Mouse (Mus musculus) liver, postnatal 0 days (tissue): Measurements from ENCODE around the gene Lrrfip1. TPM values are rescaled to one million over a fixed set of nuclear protein-coding genes. Genes with fewer than 3 reads are reported as not detected.

Source experiments
- ATAC-seq: fragments of 200-750 bp; cut with Nextera tagmentation; 2 replicates; pipeline ENCODE4 v1.8.0; 2017; ENCODE audit warnings: mild to moderate bottlenecking, moderate library complexity
- DNase-seq: peaks from one replicate; pipeline ENCODE4 v3.0.0-alpha.2; 2016
- H3K27ac ChIP-seq: fragments of 300-500 bp; sonication (generic); 2 replicates; pipeline ENCODE4 v1.5.1; 2014; ENCODE audit warnings: antibody characterized with exemption, moderate library complexity, mild to moderate bottlenecking, low read depth
- H3K27me3 ChIP-seq: fragments of 300-500 bp; sonication (generic); 2 replicates; pipeline ENCODE4 v1.6.1; 2014; ENCODE audit warnings: low read length, control low read depth, mixed read lengths; ENCODE audit not compliant: insufficient read depth
- H3K36me3 ChIP-seq: fragments of 300-500 bp; sonication (generic); replicated peaks from 2 replicates; pipeline ENCODE4 v1.6.1; 2014; ENCODE audit warnings: mild to moderate bottlenecking, control low read depth, low read length, moderate library complexity, mixed read lengths; ENCODE audit not compliant: insufficient read depth
- H3K4me1 ChIP-seq: fragments of 300-500 bp; sonication (generic); 2 replicates; pipeline ENCODE4 v1.6.1; 2014; ENCODE audit warnings: antibody characterized with exemption, mild to moderate bottlenecking, control low read depth; ENCODE audit not compliant: insufficient read depth
- H3K4me2 ChIP-seq: fragments of 300-500 bp; sonication (generic); 2 replicates; pipeline ENCODE4 v1.6.1; 2014; ENCODE audit warnings: low read depth, mild to moderate bottlenecking, low read length, moderate library complexity, mixed read lengths
- H3K4me3 ChIP-seq: fragments of 300-500 bp; sonication (generic); 2 replicates; pipeline ENCODE4 v1.5.1; 2014; ENCODE audit warnings: low read depth, low read length
- H3K9ac ChIP-seq: fragments of 300-500 bp; sonication (generic); replicated peaks from 2 replicates; pipeline ENCODE4 v1.6.1; 2014; ENCODE audit warnings: mild to moderate bottlenecking, moderate library complexity
- H3K9me3 ChIP-seq: fragments of 300-500 bp; sonication (generic); 2 replicates; pipeline ENCODE4 v1.6.1; 2016; ENCODE audit warnings: mild to moderate bottlenecking, control low read depth, low read length, mixed read lengths
- CTCF ChIP-seq: sonication (generic); IDR thresholded peaks from 2 replicates; pipeline ENCODE4 v1.5.1; 2016; ENCODE audit warnings: antibody characterized with exemption, low read depth
- EP300 ChIP-seq: IDR thresholded peaks from 2 replicates; pipeline ENCODE4 v1.6.1; 2016; ENCODE audit warnings: antibody characterized with exemption, low read depth, mild to moderate bottlenecking
- WGBS: fragments of 180-500 bp; shearing (Covaris S2); extraction: QIAGEN DNeasy Blood & Tissue Kit; methylation state at CpG from one replicate; pipeline ENCODE4 v1.1.7; 2014; ENCODE audit not compliant: insufficient replicate concordance; 5-methylcytosine and 5-hydroxymethylcytosine counted together
- polyA plus RNA-seq: library from polyadenylated mRNA; unstranded; fragments of >200 nt; fragmentation: Nextera tagmentation; extraction: Ambion mirVana; gene quantifications from 2 replicates; pipeline ENCODE4 v1.2.1, GENCODE M21; 2015

The Lrrfip1 gene
- polyA plus RNA-seq, 1 experiment from 2014 or later: 21.9 TPM

DNA sequence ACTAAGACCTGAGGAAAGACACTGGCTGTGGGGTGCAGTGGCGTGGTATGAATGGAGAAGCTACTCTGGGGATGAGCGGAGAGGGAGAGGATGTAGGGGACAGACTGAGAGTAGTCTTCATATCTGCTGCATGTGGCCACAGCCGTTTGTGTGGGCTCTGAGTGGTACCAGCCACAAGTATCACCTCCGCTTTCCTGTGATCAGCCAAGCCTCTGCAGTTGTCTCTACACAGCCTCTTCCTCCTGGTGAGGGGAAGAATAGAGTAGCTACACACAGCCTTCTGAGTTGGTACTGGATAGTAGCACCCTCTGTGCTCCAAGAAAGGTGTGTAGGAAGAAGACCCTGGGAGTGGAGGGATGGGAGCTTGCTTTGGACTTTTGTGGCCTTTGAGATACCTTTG lies 38.7 kb downstream of the Lrrfip1 start:
- TF ChIP-seq EP300 (no peak), CTCF (no peak)
- Histone ChIP-seq H3K4me3 (no peak overlapping the region), H3K9ac (no peak overlapping the region), H3K9me3 (no peaks in the 10 kb centered on the region), H3K27ac (no peak overlapping the region), H3K4me1 (peaks cover 14% of the 10 kb centered on the region), H3K27me3 (no peaks in the 10 kb centered on the region), H3K4me2 (no peak overlapping the region), H3K36me3 (no peaks in the 10 kb centered on the region)
- no peak for ATAC-seq
- DNase-seq: no peak
- 57% methylated on average over 4 of the region's 4 CpGs for WGBS

DNA sequence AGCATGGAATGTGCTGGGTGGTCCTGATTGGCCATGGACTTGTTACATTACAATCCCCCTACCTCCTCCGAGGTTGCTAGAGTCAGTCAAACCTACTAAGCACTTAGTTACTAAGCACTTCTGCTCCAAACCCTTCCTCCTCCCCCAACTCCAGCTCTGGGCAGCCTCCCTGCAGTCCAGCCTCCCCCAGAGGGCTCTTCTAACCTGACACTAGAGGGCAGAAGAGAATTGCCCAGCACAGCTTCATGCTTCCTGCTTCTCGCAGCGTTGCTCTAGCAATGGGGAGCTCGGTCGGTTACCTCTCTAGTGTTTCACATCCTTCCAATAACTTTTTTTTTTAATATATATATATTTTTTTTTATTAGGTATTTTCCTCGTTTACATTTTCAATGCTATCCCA lies 39.5 kb downstream of the Lrrfip1 start:
- no peak for DNase-seq

DNA sequence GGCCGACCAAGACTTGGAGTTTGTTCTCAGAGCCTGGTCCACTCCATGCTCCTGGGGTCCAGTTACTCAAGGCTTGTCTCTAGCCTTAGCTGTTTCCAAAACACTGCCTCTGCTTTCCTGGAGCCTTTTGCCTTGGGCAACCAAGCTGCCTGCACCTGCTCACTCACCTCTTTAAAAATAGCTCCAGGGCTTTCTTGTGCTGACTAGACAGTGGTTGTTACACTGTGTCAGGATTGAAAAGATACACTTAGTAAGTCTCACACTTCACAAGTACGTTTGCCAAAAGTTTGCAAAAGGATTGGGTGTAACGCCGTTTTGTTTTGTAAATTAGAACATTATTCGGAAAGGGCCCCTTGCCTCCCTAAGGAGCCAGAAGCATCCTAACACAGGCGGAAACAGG lies 40.0 kb downstream of the Lrrfip1 start:
- no peak for ATAC-seq
- H3K36me3 ChIP-seq: no peaks in the 10 kb centered on the region
- H3K27me3 ChIP-seq: no peaks in the 10 kb centered on the region
- no peak overlapping the region for H3K27ac ChIP-seq
- no peak overlapping the region for H3K9ac ChIP-seq
- H3K9me3 ChIP-seq: no peaks in the 10 kb centered on the region
- no peak overlapping the region for H3K4me2 ChIP-seq
- peaks cover 9% of the 10 kb centered on the region for H3K4me1 ChIP-seq
- H3K4me3 ChIP-seq: no peak overlapping the region
- 67% methylated on average over 6 of the region's 6 CpGs for WGBS
- TF ChIP-seq EP300 (no peak), CTCF (no peak)
- no peak for DNase-seq

More for the DNA sequence above, 39.5 kb downstream of the Lrrfip1 start:
- H3K9me3 ChIP-seq: no peaks in the 10 kb centered on the region
- ATAC-seq: peak; percentile 54; the same call in 1 of the 2 replicates
- no peak overlapping the region for H3K9ac ChIP-seq
- H3K27ac ChIP-seq: no peak overlapping the region
- peaks cover 6% of the 10 kb centered on the region for H3K4me1 ChIP-seq
- TF ChIP-seq EP300 (no peak), CTCF (peak; percentile 75)
- H3K36me3 ChIP-seq: no peaks in the 10 kb centered on the region
- WGBS: 43% methylated on average over 6 of the region's 6 CpGs
- no peak overlapping the region for H3K4me2 ChIP-seq
- H3K4me3 ChIP-seq: no peak overlapping the region
- H3K27me3 ChIP-seq: no peaks in the 10 kb centered on the region

DNA sequence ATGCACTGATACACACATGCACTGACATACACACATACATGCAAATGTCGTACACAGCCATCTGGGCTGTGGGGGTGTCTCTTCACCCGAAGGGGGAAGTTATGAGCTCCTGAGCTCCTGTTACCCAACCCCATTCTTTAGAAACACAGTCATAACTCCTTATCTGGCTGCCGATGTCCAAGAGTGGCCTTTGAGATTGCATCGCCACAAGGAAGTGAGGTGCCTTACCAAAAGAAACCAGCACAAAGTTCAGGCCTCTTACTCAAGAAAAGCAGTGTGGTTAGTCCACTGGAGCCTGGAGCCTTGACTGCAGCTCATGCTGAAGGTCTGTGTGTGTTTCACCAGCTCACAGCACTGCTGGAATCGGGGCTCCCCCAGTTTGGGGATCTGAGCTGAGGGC lies 43.1 kb downstream of the Lrrfip1 start:
- Histone ChIP-seq H3K9me3 (no peaks in the 10 kb centered on the region), H3K4me1 (peaks cover 30% of the 10 kb centered on the region), H3K4me3 (no peak overlapping the region), H3K9ac (no peak overlapping the region), H3K27me3 (no peaks in the 10 kb centered on the region), H3K36me3 (no peaks in the 10 kb centered on the region), H3K4me2 (no peak overlapping the region), H3K27ac (peak overlapping the region; percentile 55)
- DNase-seq: no peak
- TF ChIP-seq CTCF (no peak), EP300 (no peak)
- ATAC-seq: peak; percentile 46; the same call in 1 of the 2 replicates
- 32% methylated on average over 5 of the region's 5 CpGs for WGBS

DNA sequence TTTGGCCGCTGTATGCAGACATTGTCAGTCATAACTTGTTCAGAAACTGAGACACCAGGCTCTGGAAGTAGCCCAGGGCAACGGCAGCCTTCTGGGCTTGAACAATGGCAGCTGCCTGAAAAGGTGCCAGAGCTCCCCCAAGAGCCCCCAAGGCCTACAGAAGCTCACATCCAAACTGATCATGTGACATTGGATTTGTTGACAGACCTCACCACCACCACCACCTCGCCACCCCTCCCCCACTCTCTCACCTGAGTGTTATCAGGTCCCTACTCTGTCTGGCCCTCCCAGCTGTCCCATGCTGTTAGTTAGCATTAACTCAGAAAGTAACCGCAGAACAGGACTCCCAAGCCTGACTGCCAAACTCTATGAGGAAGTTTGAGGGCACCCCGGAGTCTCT lies 44.7 kb downstream of the Lrrfip1 start:
- Histone ChIP-seq H3K4me3 (no peak overlapping the region), H3K9me3 (no peaks in the 10 kb centered on the region), H3K9ac (no peak overlapping the region), H3K36me3 (no peaks in the 10 kb centered on the region), H3K27ac (peak overlapping the region; percentile 37; the same call in 1 of the 2 replicates), H3K4me2 (no peak overlapping the region), H3K27me3 (no peaks in the 10 kb centered on the region), H3K4me1 (peaks cover 32% of the 10 kb centered on the region)
- ATAC-seq (0 out of 2 replicates have a peak, but pooled peaks have one; percentile 29), DNase-seq (peak; percentile 62)
- TF ChIP-seq EP300 (no peak), CTCF (no peak)
- WGBS: 38% methylated on average over 5 of the region's 5 CpGs

DNA sequence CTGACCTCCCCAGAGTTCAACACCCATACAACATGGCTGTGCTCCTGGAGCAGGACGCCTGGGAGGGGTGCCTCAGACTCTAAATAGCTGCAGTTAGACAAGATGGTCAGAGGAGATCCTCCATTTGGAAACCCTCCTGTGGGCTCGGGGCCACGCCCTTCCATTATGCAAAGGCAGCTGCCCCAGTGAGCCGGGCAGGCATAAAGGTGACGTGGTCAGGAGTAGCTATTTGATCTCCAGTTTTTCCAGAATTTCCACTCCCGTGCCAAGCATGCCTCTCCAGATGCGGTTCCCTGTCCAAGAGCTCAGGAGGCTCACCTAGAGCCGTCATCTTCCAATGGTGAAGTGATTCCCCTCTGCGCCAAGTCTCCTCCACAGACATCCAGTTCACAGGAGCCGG lies 45.6 kb downstream of the Lrrfip1 start:
- DNase-seq (no peak), ATAC-seq (no peak)
- Histone ChIP-seq H3K36me3 (no peaks in the 10 kb centered on the region), H3K27me3 (no peaks in the 10 kb centered on the region), H3K27ac (no peak overlapping the region), H3K9me3 (no peaks in the 10 kb centered on the region), H3K4me2 (no peak overlapping the region), H3K9ac (no peak overlapping the region), H3K4me3 (no peak overlapping the region), H3K4me1 (peaks cover 31% of the 10 kb centered on the region)
- TF ChIP-seq EP300: no peak
- TF ChIP-seq CTCF: no peak
- 72% methylated on average over 10 of the region's 10 CpGs for WGBS

DNA sequence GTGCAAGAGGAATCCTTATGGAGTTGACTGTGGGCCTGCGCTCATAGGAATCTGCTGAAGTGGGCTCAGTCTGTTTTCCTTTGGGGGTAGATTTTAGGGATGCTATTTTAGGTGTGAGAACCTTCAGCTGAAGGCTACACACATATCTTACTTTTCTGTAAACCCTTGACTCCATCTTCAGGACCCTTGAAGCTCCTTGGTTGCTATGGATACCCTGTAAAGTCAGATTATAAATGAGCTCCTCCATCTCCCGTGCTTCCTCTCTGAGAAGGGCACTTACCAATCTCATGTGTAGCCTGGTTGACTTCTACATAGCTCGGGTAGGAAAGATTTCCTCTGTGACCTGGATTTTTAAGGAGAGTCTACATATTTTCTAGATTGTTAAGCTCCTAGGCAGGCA lies 46.1 kb downstream of the Lrrfip1 start:
- Histone ChIP-seq H3K36me3 (no peaks in the 10 kb centered on the region), H3K4me2 (no peak overlapping the region), H3K27ac (no peak overlapping the region), H3K9me3 (no peaks in the 10 kb centered on the region), H3K9ac (no peak overlapping the region), H3K4me1 (peaks cover 30% of the 10 kb centered on the region), H3K27me3 (no peaks in the 10 kb centered on the region), H3K4me3 (no peak overlapping the region)
- no peak for TF ChIP-seq CTCF
- TF ChIP-seq EP300: no peak
- ATAC-seq (no peak), DNase-seq (no peak)
- WGBS: 59% methylated on average over 3 of the region's 3 CpGs
